Mouse (Mus musculus) liver, embryonic 11.5 days (tissue): ENCODE results near the gene 1810049J17Rik. TPM values are rescaled to one million over a fixed set of nuclear protein-coding genes. Genes with fewer than 3 reads are reported as not detected.

Experiments used
- ATAC-seq: fragments of 200-750 bp; cut with Nextera tagmentation; replicated peaks from 2 replicates; pipeline ENCODE4 v1.8.0; 2017; ENCODE audit warnings: moderate number of reproducible peaks, mild to moderate bottlenecking, moderate TSS enrichment, moderate library complexity; ENCODE audit not compliant: low FRiP score
- DNase-seq: peaks from one replicate; pipeline ENCODE4 v3.0.0-alpha.2; 2017; ENCODE audit warnings: low spot score
- H3K27ac ChIP-seq: fragments of 300-500 bp; sonication (generic); 2 replicates; pipeline ENCODE4 v1.5.1; 2014; ENCODE audit warnings: mild to moderate bottlenecking, low read depth, low read length, control low read depth
- H3K27me3 ChIP-seq: fragments of 300-500 bp; sonication (generic); replicated peaks from 2 replicates; pipeline ENCODE4 v1.6.1; 2014; ENCODE audit warnings: low read length, mixed read lengths; ENCODE audit not compliant: control insufficient read depth, insufficient read depth
- H3K36me3 ChIP-seq: fragments of 300-500 bp; sonication (generic); 2 replicates; pipeline ENCODE4 v1.6.1; 2014; ENCODE audit warnings: mild to moderate bottlenecking, low read length, moderate library complexity, mixed read lengths; ENCODE audit not compliant: control insufficient read depth, insufficient read depth
- H3K4me1 ChIP-seq: fragments of 300-500 bp; sonication (generic); replicated peaks from 2 replicates; pipeline ENCODE4 v1.6.1; 2014; ENCODE audit warnings: low read length, mixed read lengths; ENCODE audit not compliant: control insufficient read depth, insufficient read depth
- H3K4me2 ChIP-seq: fragments of 300-500 bp; sonication (generic); 2 replicates; pipeline ENCODE4 v1.6.1; 2014; ENCODE audit warnings: mild to moderate bottlenecking, control low read depth, moderate library complexity
- H3K4me3 ChIP-seq: fragments of 300-500 bp; sonication (generic); 2 replicates; pipeline ENCODE4 v1.5.1; 2014; ENCODE audit warnings: low read depth, low read length, control low read depth
- H3K9ac ChIP-seq: fragments of 300-500 bp; sonication (generic); 2 replicates; pipeline ENCODE4 v1.6.1; 2014; ENCODE audit warnings: low read depth, low read length, control low read depth
- H3K9me3 ChIP-seq: fragments of 300-500 bp; sonication (generic); 2 replicates; pipeline ENCODE4 v1.6.1; 2016; ENCODE audit warnings: low read length, inconsistent platforms, mixed read lengths; ENCODE audit not compliant: control insufficient read depth
- WGBS: fragments of 180-500 bp; shearing (Covaris S2); extraction: QIAGEN DNeasy Blood & Tissue Kit; methylation state at CpG from one replicate; pipeline ENCODE4 v1.1.7; 2014; 5-methylcytosine and 5-hydroxymethylcytosine counted together
- polyA plus RNA-seq: library from polyadenylated mRNA; unstranded; fragments of >200 nt; fragmentation: Nextera tagmentation; extraction: Ambion mirVana; gene quantifications from 2 replicates; pipeline ENCODE4 v1.2.1, GENCODE M21; 2014

The 1810049J17Rik gene
- polyA plus RNA-seq, 1 experiment from 2014 or later: 1.3 TPM

GRCm38 (mm10) chr15:12354281-12354810, 32.6 kb upstream of the 1810049J17Rik start:
- no peak overlapping the region for H3K4me3 ChIP-seq
- no peak for DNase-seq
- 94% methylated on average over 2 of the region's 2 CpGs for WGBS
- no peak for ATAC-seq
- H3K27me3 ChIP-seq: no peaks in the 10 kb centered on the region
- H3K27ac ChIP-seq: no peak overlapping the region
- H3K9ac ChIP-seq: no peak overlapping the region
- no peaks in the 10 kb centered on the region for H3K9me3 ChIP-seq
- H3K36me3 ChIP-seq: peaks cover 25% of the 10 kb centered on the region
- H3K4me2 ChIP-seq: no peak overlapping the region
- no peaks in the 10 kb centered on the region for H3K4me1 ChIP-seq

GRCm38 (mm10) chr15:12351470-12351869, 29.8 kb upstream of the 1810049J17Rik start:
- H3K27me3 ChIP-seq: no peaks in the 10 kb centered on the region
- ATAC-seq (no peak), DNase-seq (no peak)
- H3K4me1 ChIP-seq: no peaks in the 10 kb centered on the region
- no peak overlapping the region for H3K4me2 ChIP-seq
- 95% methylated on average over 7 of the region's 7 CpGs for WGBS
- H3K9me3 ChIP-seq: no peaks in the 10 kb centered on the region
- no peak overlapping the region for H3K27ac ChIP-seq
- peaks cover 29% of the 10 kb centered on the region for H3K36me3 ChIP-seq
- no peak overlapping the region for H3K9ac ChIP-seq
- H3K4me3 ChIP-seq: no peak overlapping the region

GRCm38 (mm10) chr15:12349840-12350239, 28.1 kb upstream of the 1810049J17Rik start:
- Histone ChIP-seq H3K9me3 (no peaks in the 10 kb centered on the region), H3K4me1 (no peaks in the 10 kb centered on the region), H3K4me2 (no peak overlapping the region), H3K36me3 (peaks cover 31% of the 10 kb centered on the region), H3K27ac (no peak overlapping the region), H3K9ac (no peak overlapping the region), H3K27me3 (no peaks in the 10 kb centered on the region), H3K4me3 (no peak overlapping the region)
- DNase-seq (no peak), ATAC-seq (no peak)
- WGBS: 90% methylated on average over 5 of the region's 5 CpGs

- Histone ChIP-seq H3K27ac (no peak overlapping the region), H3K4me3 (no peak overlapping the region), H3K4me2 (no peak overlapping the region), H3K4me1 (no peaks in the 10 kb centered on the region), H3K27me3 (no peaks in the 10 kb centered on the region), H3K9me3 (no peaks in the 10 kb centered on the region), H3K9ac (no peak overlapping the region), H3K36me3 (peaks cover 27% of the 10 kb centered on the region)
- 82% methylated on average over 3 of the region's 3 CpGs for WGBS
- no peak for DNase-seq
- no peak for ATAC-seq
Measured at GRCm38 (mm10) chr15:12348950-12349349, 27.3 kb upstream of the 1810049J17Rik start.

- Histone ChIP-seq H3K4me1 (peaks cover 3% of the 10 kb centered on the region; the same call in 1 of the 2 replicates), H3K4me3 (no peak overlapping the region), H3K27me3 (no peaks in the 10 kb centered on the region), H3K4me2 (no peak overlapping the region), H3K36me3 (peaks cover 29% of the 10 kb centered on the region), H3K9me3 (no peaks in the 10 kb centered on the region), H3K9ac (no peak overlapping the region), H3K27ac (no peak overlapping the region)
- DNase-seq (no peak), ATAC-seq (no peak)
- WGBS: 95% methylated on average over 3 of the region's 3 CpGs
Measured at GRCm38 (mm10) chr15:12346916-12347315, 25.2 kb upstream of the 1810049J17Rik start.

- no peaks in the 10 kb centered on the region for H3K9me3 ChIP-seq
- ATAC-seq (peak; percentile 75), DNase-seq (no peak)
- no peaks in the 10 kb centered on the region for H3K27me3 ChIP-seq
- no peak overlapping the region for H3K4me3 ChIP-seq
- 38% methylated on average over 4 of the region's 4 CpGs for WGBS
- H3K36me3 ChIP-seq: peaks cover 14% of the 10 kb centered on the region
- H3K27ac ChIP-seq: peak overlapping the region; percentile 95
- peak overlapping the region; percentile 27; the same call in 1 of the 2 replicates for H3K9ac ChIP-seq
- H3K4me2 ChIP-seq: peak overlapping the region; percentile 62
- peaks cover 32% of the 10 kb centered on the region for H3K4me1 ChIP-seq
Measured at GRCm38 (mm10) chr15:12341401-12341758, 19.7 kb upstream of the 1810049J17Rik start.

- 51% methylated on average over 5 of the region's 5 CpGs for WGBS
- H3K4me2 ChIP-seq: peak overlapping the region; percentile 62
- peak overlapping the region; percentile 95 for H3K27ac ChIP-seq
- H3K27me3 ChIP-seq: no peaks in the 10 kb centered on the region
- peaks cover 38% of the 10 kb centered on the region for H3K4me1 ChIP-seq
- H3K4me3 ChIP-seq: no peak overlapping the region
- peak; percentile 80 for ATAC-seq
- peaks cover 12% of the 10 kb centered on the region for H3K36me3 ChIP-seq
- peak overlapping the region; percentile 27; the same call in 1 of the 2 replicates for H3K9ac ChIP-seq
- H3K9me3 ChIP-seq: no peaks in the 10 kb centered on the region
- no peak for DNase-seq
Measured at GRCm38 (mm10) chr15:12340536-12341400, 19.1 kb upstream of the 1810049J17Rik start.

- 60% methylated on average over 3 of the region's 3 CpGs for WGBS
- peaks cover 44% of the 10 kb centered on the region for H3K4me1 ChIP-seq
- H3K9me3 ChIP-seq: no peaks in the 10 kb centered on the region
- no peak overlapping the region for H3K9ac ChIP-seq
- H3K27me3 ChIP-seq: no peaks in the 10 kb centered on the region
- ATAC-seq (no peak), DNase-seq (no peak)
- H3K27ac ChIP-seq: no peak overlapping the region; the same call in none of the 2 replicates
- no peak overlapping the region for H3K4me2 ChIP-seq
- H3K36me3 ChIP-seq: peaks cover 4% of the 10 kb centered on the region; the same call in 1 of the 2 replicates
- H3K4me3 ChIP-seq: no peak overlapping the region
Measured at GRCm38 (mm10) chr15:12337779-12338137, 16.1 kb upstream of the 1810049J17Rik start.
